Mouse (Mus musculus) right cerebral cortex, adult 2 months (tissue): ENCODE results near the gene Ppp1r9b.

Source experiments
- DNase-seq, 2 experiments: peaks; one replicate each; pipeline ENCODE4 v3.0.0; 2021 to 2022; ENCODE audit warnings: low spot score in 2 of 2

The Ppp1r9b gene

DNA sequence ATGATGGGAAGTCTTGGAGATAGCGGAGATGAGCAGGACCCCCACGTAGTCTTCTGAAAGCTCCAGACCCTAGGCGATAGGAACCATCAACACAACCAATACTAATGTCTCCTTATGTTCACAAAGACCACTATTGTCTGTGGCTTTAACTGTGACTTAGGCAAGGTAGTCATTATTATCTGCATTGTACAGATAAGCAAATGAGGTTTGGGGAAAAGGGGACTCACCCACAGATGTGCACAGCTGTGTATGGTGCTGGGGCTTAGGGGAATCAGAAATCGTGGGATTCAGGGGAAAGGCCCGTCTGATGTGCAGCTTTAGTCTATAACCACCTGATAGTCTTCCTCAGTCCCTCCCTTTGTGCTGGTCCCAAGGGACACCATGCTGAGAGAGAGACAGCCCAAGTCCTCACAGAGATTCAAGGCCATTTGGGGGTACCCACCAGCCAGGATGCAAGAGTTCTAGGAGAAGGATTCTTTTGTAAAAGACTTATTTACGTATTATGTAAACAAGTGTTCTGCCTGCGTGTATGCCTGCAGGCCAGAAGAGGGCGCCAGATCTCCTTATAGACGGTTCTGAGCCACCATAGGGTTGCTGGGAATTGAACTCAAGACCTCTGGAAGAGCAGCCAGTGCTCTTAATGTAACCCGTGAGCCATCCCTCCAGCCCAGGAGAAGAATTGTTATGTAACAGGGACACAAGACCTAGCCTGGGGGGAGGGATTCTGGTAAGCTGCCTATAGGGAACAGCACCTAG, 31.6 kb downstream of the Ppp1r9b start:
- DNase-seq = no peak

DNA sequence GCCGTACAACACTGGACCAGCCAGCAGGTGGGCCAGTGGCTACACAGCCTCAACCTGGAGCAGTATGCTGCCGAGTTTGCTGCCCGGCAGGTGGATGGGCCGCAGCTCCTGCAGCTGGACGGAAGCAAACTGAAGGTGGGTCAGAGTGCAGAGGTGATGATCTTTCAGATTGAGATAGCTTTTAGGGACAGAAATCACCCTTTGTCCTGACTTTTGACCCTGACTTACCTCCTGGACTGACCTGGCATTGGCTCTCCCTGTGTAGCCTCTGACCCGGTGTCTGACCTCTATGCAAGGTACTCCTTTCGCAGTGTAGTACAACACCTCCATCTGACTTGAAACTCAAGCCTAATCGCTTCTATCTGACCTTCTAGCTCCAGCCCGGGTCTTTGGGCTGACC, 32.6 kb downstream of the Ppp1r9b start:
- DNase-seq = no peak

DNA sequence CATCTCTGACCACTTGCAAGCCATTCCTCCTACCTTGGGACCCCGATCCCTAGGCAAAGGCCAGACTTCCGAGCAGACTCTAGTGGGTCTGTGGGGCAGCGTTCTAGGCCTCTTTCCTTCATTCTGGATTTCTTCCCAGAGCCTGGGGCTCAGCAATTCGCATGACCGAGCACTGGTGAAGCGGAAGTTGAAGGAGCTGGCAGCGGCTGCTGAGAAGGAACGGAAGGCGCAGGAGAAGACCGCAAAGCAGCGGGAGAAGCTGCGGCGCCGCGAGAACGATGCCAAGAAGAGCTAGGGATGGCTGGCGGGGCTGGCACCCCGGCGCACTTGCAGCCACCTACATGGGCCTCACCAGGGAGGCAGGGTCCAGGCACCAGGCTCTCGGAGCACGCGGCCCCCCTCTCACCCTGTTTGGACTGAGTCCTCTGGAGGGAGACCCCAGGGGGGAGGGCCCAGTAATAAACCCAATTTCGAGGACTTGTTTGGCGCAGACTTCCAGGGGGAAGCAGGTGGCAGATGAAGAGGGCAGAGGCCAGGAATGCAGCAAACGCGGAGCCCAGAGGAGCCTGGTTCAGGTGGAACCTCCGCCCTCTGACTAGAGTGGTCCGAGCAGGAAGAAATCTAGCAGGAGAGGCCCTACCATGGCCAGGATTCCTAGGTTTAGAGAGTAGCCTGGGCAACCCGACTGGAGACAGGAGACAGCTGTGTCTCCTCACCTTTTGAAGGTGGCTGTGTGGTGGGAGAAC, 33.8 kb downstream of the Ppp1r9b start:
- DNase-seq = no peak

DNA sequence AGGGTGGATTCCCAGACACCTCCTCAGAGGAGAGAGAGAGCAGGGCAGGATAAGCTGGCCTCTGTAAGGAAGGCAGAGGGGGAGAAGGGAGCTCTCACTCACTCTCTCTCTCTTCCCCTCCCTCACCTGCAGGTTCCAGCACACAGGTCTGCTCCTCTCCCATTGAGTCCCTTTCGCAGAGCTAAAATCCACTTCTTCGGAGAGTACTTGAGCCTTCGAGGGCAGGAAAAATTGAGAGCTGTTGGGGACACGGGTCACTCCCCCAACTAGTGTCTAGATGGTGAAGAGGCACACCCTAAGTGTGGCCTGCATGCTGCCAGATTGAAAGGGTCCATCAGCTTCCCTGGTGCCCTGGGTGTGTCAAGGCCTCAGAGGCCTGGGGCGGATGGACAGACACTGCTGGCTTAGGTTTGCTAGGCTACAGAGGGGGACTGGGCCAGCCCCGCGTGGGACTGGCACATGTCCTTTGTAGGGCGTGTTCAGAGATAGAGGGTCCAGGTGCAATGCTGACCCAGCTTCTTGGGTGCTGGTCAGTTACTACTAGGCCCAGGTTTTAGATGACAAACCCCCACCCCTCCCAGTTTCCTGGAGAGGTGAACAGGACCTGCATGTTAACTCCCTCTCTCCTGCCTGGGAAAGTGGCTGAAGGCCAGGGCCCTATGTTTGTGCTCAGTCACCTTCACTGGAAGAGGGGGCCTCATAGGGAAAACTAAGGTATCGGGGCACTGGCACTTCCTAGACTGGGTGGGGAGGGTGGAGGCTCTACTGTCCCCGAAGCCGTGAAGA, 34.6 kb downstream of the Ppp1r9b start:
- no peak for DNase-seq

DNA sequence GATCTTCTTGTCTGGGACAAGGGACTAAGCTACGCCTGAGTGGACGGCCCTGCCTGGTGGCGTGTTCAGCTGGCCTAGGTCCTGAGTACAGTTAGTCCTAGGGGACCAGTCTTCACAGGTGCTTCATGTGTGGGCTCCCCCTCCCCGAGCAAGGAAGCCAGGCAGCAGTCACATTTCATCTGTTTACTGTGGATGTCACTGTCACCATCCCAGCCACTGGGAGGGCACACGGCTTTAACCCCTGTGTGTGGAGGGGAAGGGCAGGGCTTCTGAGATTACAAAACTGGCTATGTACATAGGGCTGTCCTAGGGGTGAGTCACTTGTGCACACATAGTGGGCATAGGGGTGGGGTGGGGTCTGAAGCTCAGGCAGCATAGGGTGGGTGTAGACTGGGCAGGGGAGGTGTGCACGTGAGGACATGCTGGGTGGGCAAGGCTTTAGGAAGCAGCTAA, 35.3 kb downstream of the Ppp1r9b start:
- DNase-seq = no peak

DNA sequence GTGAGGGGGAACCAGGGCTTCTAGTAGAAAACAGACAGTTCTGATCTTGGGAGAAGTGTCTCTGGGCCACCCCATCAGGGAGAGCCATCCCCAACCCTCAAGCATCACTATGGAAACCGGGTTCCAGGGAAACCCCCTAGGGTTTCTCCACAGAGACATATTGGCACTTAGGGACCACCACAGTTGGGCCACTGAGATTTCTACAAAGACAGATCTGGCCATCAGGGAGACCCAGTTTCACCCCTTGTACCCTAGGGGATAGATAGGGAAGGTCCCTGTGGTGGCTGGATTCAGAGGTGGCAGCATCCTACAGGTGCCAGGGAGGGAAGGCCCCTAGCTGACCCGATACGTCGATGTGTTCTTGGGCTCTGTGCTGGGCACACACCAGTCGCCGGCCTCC, 36.0 kb downstream of the Ppp1r9b start:
- DNase-seq = no peak

DNA sequence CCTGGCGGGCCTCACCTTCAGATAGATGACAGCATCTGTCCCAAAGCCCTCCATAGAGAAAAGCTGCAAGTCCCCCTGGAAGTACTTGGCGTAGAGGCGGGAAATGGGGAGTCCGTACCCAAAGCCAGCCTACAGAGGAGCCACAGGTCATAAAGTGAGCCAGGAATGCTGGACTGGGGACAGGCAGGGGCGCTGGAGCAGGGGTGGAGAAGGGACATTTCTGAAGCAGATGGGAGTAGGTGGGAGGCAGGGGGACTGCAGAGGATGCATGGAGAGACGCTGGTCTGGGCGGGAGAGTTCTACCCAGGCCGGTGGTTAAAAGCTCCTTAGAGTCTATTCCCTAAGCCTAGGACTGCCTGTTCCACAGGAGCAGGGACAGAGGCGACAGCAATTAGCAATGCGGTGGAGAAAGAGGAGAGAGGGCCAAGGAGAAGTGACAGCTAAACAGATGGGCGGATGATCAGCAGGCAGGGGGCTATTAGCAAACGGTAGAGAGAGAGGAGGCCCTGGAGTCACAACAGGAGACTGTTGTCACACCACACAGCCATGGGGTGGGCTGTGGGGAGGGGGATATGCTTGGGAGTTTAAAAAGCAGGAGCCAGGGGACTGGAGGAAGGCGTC, 37.1 kb downstream of the Ppp1r9b start:
- DNase-seq = no peak

DNA sequence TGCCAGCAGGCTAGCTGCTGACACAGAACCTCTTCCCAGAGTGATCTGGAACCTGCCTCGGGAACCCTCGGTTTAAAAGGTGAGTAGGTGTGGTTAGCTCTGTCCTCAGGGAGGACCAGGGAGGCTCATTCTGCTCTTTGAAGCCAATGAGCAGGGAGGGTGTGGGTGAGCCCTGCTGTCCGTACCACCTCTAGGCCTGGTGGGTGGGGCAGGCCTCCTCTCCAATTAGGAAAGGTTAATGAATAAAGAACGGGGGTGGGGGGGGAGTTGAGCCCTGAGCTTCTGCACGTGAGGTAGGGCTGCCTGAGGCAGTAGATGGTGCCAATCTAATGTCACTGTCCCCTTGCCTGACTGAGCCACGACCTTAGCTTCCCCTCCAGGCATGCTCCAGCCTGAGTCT, 42.1 kb downstream of the Ppp1r9b start:
- DNase-seq = no peak

DNA sequence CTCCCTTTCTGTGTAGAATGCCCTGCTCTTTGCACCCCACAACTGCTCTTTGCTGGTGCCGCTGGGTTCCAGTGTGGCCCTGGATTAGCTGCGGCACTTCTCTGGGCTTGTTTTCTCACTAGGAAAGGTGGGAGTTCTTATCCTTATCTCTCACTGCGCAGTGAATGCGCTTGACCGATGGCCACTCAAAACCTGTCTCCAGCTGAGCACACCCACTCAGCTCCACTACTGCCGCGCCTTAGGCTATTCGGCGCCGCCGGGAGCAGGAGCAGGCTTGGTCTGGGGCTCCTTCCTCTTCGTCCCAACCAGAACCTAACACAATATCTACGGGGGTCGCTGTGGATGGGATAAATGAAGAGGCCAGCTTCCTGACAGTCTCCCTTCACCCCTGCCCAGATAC, 42.8 kb downstream of the Ppp1r9b start:
- DNase-seq = no peak

DNA sequence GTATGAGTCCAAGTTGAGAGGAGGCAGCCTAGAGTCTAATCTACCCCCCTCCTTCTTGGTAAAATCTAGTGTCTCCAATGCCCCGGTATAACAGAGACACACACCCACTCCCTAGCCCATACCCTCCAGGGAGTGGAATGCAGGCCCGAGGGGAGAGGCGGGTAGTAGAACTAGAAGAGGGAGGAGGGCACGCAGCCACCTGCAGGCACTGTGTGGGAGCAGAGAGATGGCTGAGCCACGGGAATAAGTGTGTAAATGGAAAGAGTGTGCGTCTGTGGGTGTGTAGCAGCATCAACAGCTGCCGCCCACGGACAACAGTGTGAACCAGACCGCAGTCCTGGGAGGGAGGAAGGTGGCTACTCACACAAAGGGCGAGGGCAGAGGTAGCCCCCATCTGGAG, 44.1 kb downstream of the Ppp1r9b start:
- DNase-seq = peak; percentile 68 to 75

DNA sequence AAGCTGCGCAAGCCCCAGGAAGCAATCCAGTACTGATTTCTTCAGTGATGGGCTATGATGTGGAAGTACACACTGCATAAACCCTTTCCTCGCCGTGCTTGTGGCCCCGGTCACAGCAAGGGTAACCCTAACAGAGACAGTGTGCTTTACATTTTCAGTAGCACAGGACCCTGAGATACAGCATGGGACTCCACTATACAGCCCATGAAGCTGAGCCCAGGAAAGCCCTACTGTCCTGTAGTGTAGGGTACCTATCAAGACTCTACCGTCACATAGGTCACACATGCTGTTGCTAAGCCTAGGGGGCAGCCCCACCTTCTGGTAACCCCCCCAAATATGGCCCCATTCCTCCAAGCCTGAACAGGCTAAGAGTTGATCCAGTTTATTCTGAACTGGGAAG, 45.7 kb downstream of the Ppp1r9b start:
- DNase-seq = no peak

DNA sequence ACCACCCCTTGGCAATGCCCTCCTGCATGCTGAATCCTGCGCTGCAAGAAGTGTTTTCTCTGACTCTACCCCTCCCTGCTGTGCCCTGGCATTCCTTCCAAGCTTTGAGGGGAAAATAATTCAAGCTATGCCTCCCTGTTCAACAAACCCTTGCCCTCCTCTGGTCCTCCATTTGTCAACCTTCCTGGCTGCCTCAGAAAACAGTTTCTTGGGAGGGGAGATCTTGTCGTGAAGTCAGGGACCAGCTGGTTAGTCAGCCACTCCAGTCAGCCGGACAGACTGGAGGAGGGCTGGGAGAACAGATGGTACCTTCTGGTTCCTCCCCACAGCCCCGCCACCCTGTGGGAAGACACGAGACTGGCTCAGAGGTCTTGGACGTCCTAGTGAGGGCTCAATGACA, 46.5 kb downstream of the Ppp1r9b start:
- peak in 1 of 2 experiments; percentile 53 for DNase-seq

DNA sequence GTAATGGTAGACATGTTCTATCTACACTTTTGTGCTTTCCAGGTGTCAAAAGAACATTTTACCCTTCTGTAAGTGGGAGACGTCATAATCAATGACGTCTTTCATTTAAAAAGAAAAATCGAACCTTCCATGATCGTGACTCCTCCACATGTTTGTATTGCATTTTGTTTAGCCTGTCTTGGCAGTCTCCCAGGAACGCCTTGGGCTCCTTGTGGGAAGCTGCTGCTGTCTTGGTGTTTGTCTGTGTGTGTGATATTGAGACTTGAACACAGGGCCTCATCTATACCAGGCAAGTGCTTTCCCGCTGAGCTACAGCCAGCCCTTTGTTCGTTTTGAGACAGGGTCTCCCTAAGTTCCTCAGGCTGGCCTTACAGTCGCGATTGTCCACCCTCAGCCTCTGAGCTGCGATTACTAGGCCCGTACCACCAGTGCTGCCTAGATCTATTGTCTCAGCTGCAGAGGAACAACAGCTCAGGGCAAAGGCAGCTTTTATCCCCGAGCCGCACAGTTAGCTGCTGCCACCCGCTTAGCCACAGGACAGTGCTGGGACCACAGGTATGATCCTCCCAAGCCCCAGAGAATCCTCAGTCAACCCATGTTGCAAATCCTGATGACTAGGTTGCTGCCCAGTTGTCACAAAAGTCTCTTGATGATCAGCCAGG, 47.5 kb downstream of the Ppp1r9b start:
- DNase-seq = peak; percentile 50 to 52

DNA sequence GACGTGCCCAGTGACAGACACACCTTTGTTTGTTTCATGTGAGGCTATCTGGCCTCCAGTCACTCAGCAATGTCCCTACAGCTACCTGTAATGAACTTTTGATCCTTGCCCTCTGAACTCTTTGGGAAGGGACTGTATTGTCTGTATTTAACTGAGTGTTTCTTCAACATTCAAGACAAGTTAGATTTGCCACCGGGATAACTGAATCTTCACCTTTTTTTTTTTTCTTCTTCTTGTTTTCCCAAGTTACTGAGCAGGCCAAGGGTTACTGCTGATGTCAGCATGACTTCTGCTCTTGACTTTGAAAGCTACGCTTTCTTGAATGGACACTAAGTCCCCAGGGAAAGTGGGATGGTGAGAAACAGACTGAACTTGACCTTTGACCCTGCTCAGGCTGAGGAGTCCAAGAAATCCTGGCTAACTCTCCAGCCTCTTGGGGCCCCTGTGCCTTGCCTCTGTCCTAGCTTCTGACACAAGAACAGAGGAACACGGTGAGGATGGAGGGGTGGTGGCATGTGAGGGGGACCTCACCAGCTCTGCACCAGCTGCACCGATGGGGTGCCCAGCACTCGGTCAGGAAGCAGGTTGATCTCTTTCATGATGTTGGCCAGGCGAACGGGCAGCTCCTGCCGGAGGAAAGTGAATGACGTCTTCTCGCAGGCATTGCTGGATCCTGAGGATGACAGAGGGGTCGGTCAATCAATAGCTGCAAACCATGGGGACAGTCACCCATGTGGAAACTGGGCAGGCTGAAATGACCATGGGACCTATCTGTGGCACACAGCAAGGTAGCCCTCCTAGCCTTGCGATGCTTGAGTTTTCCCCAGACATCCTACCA, 48.2 kb downstream of the Ppp1r9b start:
- DNase-seq = no peak

DNA sequence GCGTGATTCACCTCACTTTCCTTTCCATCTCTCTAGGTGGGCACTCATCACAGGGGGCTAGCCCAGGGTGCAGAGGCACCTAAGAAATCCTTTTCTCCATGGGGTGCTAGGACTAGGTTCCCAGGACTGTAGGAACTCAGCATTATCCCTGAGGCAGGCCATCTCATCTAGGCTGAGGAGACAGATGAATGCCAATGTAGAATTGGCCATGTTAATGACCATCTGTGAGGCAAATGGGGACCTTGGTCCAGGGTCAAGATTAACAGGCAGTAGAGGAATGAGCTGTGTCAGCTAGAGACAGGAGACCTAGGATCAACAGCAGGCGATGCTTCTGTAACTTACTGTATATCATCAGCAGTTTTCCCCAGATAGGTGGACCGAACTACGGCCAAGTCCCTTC, 48.9 kb downstream of the Ppp1r9b start:
- DNase-seq = no peak

DNA sequence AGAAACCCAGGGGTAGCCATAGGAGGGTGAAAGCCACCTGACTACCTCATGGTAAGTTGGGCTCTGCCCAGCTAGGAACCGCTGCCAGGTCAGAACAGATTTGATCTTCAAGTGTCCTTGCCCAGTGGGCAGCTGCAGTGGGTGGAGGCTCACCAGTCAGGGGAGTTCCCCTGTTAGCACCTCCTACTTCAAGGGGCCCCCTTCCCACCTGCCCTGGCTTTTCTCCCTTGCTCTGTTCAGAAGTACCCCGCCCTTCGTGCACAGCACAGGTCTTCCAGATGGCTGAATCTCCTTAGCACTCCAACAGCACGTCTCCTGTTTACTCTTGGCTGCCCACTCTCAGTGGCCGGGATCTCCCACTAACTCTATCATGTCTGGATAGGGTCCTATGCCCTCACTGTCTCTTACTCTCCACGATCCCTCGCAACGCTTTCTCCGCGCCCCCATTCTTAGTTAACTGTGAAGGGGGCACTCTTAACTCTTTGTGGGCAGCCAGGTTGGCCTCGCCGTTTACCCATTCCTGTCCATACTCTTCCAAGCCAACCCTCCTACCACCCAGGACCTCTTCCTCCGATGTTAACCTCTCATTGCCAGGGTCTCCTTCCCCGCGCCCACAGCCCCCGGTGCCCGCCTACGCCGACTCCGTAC, 49.8 kb downstream of the Ppp1r9b start:
- peak; percentile 57 for DNase-seq

DNA sequence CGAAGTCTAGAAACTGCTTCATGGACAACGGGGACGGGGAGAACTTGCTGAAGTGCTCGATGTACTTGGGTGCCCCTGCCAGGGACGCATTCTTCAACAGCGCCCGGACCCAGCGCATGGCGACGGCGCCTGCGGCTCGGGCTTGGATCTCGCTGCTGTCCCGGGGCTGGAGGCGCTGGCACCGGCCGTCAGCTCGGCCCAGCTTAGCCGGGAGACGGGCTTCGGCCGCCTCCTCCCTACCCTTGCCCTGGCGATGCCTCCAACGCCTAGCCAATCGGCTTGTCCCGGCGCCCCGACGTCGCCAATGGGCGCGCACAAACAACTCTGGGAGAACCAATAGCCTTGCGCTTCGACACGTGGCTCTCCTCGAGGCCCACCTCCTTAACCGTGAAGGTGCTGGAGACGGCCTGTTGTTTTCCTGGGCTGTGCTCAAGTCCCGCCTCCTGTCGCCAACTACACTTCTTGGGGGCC, 50.3 kb downstream of the Ppp1r9b start, which contains the start of gene Pdk2:
Gene Pdk2, minus strand, starts transcription at position 216 of the 471 bp plus-strand sequence.
- DNase-seq = peak; percentile 96 to 97

DNA sequence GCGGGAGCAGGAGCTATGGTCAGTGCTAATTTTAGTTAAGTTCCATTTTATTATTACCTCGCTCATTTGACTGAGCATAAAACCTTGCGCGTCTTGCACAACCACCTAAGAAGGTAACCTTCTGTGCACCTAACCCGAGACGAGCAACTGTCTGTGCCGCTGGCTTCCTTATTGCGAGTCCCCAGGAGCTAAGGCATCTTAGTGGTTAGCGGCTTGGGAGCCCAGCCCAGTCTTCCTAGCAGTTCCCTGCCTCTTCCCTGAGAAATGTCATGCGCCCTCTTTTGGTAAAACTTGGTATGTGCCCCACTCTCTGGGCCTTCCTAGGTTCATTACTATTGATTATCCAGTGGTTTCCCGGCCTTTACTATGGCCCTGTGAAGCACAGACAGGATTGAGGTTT, 51.3 kb downstream of the Ppp1r9b start:
- peak; percentile 90 to 91 for DNase-seq

DNA sequence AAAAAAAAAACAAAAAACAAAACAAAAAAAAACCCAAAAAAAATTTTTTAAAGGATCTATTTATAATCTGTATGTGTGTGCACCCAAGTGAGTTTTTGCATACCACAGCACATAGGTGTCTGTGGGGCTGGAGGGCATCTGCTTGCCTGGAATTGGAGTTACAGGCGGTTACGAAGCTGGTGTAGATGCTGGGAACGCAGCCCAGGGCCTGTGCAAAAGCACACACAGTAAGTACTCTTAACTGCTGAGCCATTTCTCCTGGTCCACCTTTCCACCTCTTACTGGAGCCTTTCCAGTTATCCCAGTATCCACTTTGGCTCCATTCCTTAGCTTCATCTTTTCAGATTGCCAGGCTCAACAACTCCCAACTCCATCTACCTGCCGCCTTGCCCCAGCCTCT, 52.2 kb downstream of the Ppp1r9b start:
- DNase-seq = no peak

DNA sequence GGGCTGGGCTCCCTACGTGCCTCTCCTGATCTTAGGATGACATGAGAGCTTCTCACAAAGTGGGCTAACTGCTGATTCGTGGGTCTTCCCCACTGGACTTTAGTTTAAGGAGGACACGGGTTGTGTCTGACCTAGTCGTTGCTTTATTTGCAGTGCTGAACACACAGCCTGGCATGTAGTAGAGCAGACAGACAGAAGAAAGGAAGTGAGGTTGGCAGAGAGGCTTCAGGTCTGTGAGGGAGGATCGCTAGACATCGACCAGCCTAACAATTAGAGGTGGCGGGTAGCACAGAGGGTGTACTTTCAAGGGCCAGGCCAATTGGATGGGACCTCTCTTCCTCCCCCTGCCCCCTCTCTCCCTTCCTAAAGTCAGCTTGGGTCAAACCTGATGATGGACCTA, 52.8 kb downstream of the Ppp1r9b start:
- DNase-seq = no peak
